Mouse (Mus musculus): ENCODE results near the gene Sult2b1.

GRCm38 (mm10) chr7:45798511-45798836 is 14.0 kb upstream of the Sult2b1 start:
- TF ChIP-seq CTCF (IDR thresholded peaks at IDR 0.05; ENCODE audit: insufficient read depth, low read length) (no peak), POLR2A (IDR thresholded peaks at IDR 0.05; ENCODE audit: borderline replicate concordance, extremely low read depth, low read depth, low read length) (no peak)
